Comparison of ENCODE assay signal across 16 mouse cellular contexts in genomic region chr2:12808466-12808865, GRCm38 (mm10).
"Had no signal": no experiment of that assay in that cellular context is flagged by ENCODE, and none has a peak within 500 bp of the region (broad histone marks: within the 10 kb centered on the region; RNA-seq: fewer than 3 reads in every experiment).

No protein-coding gene starts in this region.

- H3K27ac ChIP-seq: kidney, embryonic 15.5 days; left cerebral cortex, adult 2 months; limb, embryonic 10.5 days; liver, embryonic 15.5 days; midbrain, embryonic 10.5 days; neural tube, embryonic 12.5 days; stomach, postnatal 0 days had no signal

- H3K27me3 ChIP-seq: kidney, embryonic 15.5 days; liver, embryonic 15.5 days; neural tube, embryonic 12.5 days had no signal

- H3K36me3 ChIP-seq: kidney, embryonic 15.5 days; limb, embryonic 10.5 days; liver, embryonic 15.5 days; midbrain, embryonic 10.5 days; neural tube, embryonic 12.5 days had no signal

- H3K9ac ChIP-seq: kidney, embryonic 15.5 days; liver, embryonic 15.5 days; neural tube, embryonic 12.5 days had no signal

- H3K4me1 ChIP-seq: kidney, embryonic 15.5 days; limb, embryonic 10.5 days; liver, embryonic 15.5 days; midbrain, embryonic 10.5 days; neural tube, embryonic 12.5 days had no signal

- H3K9me3 ChIP-seq: kidney, embryonic 15.5 days; limb, embryonic 10.5 days; liver, embryonic 15.5 days; midbrain, embryonic 10.5 days; neural tube, embryonic 12.5 days had no signal

- DNase-seq: kidney, adult 2 months; kidney, postnatal 14 days; lung, adult 2 months; lung, postnatal 36 days; midbrain, embryonic 14.5 days; thymus, adult 18-20 months; thymus, postnatal 14 days had no signal

- H3K4me3 ChIP-seq: kidney, embryonic 15.5 days; left cerebral cortex, adult 2 months; limb, embryonic 10.5 days; liver, embryonic 15.5 days; midbrain, embryonic 10.5 days; neural tube, embryonic 12.5 days had no signal

- ATAC-seq: lung, postnatal 0 days had no signal

- H3K4me2 ChIP-seq: kidney, embryonic 15.5 days; liver, embryonic 11.5 days; liver, embryonic 15.5 days; neural tube, embryonic 12.5 days had no signal
